Mouse (Mus musculus): ENCODE data around the gene Kcna2.
A peak's percentile ranks its signal among the peaks of the same experiment; 100 is the strongest.

The Kcna2 gene

DNA sequence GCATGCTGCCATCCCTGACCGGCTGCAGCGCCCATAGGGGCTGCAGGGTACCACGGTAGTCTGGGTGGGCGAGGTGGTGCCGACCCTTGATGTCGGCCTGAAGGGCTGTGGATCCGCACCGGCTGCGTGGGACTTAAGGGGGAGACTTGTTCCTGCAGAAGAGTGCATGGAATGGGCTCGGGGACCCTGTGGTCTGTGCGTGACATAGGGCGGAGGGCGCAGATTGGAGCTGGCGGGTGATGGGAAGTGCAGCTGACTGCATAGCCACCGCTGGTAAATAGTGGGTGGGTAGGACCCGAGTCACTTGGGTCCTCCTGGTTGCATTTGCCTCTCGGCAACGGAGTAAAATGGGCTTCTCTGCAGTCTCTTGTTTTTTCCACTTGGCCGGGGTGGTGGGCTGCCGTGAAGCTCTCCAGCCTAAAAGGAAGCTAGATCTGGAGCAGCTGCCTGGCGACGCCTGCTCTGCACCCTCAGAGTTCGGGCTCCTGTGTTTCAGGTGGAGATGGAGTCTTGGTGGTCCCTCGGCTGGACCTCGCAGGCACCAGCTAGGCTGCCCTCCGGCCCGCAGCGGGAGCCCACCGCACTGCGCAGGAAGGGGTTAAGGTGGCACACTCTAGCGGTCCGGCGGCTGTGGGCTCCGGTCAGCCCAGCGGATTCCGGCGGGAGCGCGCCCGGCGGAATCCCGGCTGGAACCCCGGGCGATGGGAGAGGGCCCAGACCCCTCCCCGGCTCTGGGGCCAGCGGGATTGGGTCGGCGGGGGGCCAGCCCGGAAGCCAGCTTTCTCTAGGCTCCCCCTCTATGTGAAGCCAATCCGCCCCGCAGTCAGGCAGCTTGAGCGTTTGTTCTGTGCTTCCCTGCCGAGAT lies 1.1 kb downstream of the Kcna2 start:
- DNase-seq (ENCODE audit: low spot score in 2 of 2), result no peak

DNA sequence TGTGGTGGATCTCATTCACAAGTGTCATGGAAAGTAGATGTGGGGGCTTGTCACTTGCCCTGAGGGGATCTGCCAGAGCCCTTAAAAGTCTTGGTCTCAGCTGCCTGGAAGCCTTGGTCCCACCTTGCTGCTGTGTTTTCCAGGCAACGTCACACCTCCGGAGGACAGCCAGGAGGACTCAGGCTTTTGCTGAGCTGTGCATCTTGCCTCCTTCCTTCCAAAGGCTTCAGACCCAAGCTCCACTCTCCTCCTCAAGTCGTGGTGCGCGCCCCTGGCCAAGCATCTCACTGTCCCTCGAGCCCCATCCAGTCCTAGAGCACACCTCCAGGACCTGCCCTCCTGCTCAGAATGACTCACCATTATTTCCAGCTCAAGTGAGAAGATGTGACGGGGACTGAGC lies 2.1 kb downstream of the Kcna2 start:
- no peak for DNase-seq (ENCODE audit: low spot score in 2 of 2)

DNA sequence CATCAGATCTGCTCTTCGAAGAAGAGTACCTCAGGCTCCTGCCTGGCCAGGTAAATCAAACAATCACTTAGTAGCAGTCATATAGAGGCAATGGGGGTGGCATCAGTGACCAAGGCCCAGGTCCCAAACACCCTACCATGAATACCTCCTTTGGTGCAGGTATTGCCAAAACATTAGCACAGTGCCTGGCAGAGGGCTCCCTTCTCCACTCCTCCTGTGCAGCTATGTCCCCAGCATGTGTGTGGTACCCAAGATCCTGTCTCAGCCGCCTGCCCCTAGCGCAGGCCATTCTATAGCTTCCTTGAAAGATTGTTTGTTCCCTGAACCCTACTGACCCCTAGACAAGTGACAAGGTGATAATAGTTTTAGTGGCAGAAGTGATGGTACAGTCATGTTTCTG lies 2.5 kb downstream of the Kcna2 start:
- DNase-seq (ENCODE audit: low spot score in 2 of 2), result no peak

DNA sequence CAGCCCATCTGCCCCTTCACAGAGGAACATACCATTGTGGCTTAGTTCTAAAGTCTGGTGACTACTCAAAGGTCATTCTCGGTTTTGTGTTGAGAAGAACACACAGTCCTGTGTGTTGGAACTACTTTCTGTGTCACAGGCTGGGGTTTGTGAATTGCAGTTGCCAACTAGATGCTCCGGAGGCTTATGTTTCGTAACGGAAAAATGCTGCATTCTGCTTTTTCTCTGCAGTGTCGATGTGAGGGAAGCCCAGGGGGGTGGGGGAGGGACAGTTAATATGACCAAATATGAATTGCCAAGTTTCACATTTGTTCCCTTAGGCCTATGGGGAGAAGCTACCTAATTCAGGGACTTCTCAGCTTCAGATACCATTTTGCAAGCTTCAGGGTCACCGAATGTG lies 5.0 kb downstream of the Kcna2 start:
- DNase-seq (ENCODE audit: low spot score in 2 of 2), result no peak

DNA sequence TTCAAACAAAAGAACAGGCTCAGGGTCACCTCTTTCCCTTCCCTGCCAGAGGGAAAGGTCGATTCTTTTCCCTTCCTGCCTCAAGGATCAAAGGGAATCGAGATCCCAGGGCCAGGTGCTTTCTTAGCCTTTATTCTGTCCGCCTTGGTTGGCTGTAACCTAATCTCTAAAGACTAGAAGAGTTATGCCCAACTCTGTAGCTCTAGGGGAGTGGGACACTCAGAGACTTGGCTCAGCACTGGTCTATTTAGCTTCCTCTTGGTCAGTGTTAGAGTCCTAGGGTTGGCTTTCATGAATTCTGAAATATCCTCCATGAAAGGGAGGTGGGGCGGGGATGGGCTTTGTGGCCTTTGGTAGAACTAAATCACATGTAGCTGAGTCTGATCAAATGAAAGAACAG lies 11.6 kb downstream of the Kcna2 start:
- DNase-seq (ENCODE audit: low spot score in 2 of 2), result no peak

DNA sequence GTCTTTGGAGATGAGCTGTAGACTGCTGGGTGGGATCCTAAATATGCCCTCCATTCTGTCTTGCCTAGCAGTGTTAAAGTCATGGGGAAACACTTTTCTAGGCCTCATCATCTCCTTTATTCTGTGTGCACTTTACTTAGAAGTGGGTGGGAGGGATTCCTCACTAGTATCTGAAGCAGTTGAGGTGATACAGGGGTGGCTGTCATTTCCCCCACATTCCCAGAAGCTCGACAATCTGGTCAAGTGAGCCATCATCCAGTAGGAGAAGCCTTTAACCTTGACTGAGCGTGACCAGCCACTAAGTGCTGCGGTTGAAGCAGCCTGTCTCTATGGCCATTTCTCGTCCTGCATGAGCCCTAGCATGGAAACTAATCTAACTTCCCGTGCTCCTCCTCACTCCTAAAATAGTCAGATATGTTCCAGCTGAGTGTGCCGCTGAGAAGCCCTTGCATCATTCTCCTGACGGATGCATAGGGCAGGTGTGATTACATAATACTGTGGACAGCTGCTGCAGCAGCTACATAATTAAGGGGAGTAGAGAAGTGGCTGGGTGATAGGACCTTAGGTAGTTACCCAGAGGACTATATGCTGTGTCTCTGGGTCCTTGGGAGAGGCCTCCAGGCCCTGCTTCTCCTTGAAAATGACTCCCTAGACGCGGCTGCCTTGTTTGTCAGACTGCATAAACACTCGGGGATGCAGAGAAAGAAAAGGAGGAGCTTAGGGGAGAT lies 12.2 kb downstream of the Kcna2 start:
- no peak for DNase-seq (ENCODE audit: low spot score in 2 of 2)

DNA sequence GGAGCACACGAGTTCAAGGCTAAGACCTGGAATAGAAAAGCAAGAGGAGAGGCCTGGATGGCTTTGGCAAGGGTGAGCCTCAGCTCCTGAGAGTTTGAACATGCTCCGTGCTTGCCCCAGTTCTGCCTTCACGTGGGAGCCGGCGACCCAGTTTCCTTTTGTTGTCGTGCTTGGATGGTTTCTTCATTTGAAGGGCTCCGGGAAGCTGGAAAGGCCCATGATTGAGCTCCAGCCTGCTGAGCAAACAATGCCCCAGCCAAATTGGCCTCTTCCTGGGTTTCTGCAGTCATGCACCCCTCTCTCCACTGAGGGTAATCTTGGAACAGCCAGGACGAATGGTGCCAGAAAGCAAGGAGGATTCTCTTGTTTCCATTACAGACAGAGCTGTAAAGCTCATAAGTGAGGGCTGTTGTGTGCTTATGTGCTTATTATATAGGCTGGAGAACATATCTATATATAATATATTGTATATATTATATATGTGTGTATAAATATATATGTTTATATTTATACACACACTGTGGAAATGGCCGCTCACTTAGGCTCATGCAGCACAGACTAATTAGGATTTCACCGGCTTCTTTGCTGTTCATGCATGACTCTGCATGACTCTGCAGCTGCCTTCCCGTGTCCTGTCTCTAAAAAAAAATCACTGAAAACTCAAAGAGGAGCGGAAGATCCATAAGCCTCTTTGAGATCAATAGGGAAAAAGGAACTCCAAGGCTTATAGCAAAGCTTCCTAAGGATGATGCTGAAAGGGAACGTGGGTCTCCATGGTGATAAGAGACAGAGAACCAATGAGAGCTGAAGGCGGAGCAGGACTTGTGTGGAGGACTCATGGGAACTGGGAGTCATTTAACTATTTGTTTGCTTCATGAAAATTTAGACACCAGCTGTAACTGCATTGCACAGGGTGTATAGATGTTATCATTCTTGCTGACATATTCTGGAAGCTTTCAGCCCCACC lies 13.1 kb downstream of the Kcna2 start:
- no peak for DNase-seq (ENCODE audit: low spot score in 2 of 2)

DNA sequence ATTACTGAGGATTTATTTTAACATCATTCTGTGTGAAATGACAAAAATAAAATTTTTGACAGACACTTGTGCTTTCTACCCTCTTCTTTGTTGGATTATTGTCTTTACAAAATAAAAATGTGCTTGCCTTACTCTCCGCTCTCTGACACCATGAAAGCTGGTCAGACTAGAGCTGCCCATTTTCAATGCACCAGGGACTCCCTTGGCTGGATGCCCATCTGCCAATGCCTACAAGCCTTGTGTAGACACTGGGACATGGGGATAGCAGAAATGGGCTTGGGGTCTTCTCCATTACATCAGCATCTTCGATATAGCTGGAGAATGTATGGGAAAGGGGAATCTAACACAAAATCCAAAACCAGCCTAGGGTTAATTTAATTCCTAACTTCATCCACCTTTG lies 14.0 kb downstream of the Kcna2 start:
- DNase-seq (ENCODE audit: low spot score in 2 of 2), result no peak

DNA sequence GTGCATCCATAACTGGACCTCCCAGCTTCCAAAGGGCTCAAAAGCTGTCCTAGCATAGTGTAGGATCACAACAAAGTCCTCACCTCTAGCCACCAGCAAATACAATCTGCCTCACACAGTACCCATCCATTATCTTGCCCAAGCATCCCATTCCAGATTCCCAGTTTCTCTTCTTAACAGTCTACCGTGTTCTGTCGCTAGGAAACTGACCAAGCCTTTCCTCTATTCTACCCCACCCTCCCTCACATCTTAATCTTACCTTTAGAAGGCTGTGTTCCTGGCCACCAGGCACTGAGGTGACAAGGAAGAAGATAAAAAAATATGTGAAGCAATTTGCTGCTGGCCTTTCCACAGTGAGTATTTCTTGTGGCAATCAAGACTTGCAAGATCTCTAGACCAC lies 14.8 kb downstream of the Kcna2 start:
- no peak for DNase-seq (ENCODE audit: low spot score in 2 of 2)

DNA sequence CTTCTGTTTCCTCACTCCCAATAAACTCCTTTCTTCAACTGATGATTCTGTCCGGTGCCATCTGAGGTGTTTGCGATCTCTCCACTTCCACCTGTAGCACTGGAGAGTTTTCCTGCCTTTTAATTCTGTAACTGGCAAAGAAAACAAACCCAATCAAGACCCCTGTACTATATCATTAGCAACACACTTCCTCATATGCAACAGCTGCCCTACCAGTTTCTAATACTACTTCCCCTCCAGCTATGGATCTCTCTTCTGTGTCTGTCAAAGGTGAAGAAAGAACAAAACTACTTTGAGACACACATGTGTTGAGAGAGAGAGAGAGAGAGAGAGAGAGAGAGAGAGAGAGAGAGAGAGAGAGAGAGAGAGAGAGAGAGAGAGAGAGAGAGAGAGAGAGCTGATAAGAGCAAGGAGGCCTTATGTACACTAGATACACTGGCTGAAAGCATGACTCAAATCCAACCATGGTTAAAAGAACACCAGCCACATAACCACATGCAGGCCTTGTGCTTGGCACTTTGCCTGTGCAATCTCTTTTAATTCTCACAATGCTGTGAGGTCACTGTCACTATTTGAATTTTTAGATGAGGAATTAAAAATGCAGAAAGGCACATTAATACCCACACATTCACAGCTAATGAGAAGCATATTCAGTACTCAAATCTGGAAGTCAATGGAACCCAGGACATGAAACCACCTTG lies 19.1 kb downstream of the Kcna2 start:
- no peak for DNase-seq (ENCODE audit: low spot score in 2 of 2)

DNA sequence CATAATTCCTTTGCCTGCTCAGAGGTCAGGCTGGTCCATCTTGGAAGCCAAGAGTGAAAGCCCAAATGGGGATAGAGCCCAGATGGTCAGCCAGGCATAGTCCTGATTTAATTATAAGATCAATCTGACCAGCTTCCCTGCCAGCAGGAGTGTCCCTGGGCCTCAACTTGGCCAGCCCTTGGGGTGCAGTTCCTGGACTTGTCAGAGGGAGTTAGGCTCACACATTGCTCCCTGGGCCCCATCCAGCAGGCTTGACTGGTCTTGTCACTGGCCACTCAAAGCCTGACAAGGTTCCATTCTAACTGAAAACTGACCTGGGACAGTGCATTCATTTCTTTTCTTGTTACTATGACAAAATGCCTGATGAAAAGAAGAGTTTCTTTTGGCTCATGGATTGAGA lies 21.4 kb downstream of the Kcna2 start:
- DNase-seq (ENCODE audit: low spot score in 2 of 2), result no peak

DNA sequence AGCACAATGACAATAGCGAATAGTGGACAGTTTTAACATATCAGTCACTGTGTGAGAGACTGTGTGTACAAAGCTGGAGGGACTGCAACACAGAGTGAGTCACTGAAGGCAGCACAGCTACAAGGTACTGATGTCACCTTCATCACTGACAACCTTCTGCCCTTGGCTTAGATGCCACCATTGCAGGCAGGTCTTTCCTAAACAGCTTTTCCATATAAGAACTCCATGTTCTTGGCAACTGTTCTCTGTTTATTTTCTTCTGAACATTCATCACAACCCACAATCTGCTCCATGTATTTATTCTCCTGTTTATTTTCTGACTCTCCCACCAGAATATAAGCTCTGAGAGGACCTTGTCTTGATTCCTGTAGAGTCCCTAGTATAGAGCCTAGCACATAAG lies 26.7 kb downstream of the Kcna2 start:
- DNase-seq (ENCODE audit: low spot score in 2 of 2), result no peak

DNA sequence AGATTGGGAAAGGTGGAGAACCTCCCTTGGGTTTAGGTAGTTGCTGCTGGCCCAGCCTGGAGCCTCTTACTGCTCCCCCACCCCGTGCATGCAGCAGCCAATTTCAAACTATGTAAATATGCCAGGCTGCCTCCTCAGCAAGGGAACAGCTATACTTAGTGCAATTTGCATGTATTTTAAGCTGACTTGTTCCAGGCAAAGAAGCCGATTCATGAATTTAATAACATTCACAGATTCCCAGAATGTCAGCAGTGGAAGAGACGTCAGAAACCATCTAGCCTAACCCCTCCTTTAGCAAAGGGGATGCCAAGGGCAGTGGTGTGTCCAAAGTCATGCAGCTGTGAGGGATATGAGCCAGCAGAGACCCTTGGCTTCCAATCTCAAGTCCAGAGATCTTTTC lies 27.5 kb downstream of the Kcna2 start:
- no peak for DNase-seq (ENCODE audit: low spot score in 2 of 2)

DNA sequence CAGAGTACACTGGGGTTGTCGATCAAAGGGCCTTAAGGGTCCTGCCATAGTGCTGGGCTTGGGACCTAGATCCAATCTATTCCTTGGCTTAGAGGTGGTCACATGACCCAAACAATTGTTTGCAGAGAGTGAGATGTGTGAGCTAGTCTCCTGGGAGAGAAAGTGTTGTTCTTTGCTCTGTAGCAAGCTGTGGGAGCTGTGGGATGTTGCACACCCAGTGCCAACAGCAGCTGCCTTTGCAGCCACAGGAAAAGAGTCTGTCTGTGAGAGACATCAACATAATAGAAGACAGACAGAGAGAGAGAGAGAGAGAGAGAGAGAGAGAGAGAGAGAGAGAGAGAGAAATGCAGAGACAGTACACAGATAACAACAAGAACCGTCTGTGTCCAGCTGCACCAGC lies 28.3 kb downstream of the Kcna2 start:
- DNase-seq (ENCODE audit: low spot score in 2 of 2), result no peak

DNA sequence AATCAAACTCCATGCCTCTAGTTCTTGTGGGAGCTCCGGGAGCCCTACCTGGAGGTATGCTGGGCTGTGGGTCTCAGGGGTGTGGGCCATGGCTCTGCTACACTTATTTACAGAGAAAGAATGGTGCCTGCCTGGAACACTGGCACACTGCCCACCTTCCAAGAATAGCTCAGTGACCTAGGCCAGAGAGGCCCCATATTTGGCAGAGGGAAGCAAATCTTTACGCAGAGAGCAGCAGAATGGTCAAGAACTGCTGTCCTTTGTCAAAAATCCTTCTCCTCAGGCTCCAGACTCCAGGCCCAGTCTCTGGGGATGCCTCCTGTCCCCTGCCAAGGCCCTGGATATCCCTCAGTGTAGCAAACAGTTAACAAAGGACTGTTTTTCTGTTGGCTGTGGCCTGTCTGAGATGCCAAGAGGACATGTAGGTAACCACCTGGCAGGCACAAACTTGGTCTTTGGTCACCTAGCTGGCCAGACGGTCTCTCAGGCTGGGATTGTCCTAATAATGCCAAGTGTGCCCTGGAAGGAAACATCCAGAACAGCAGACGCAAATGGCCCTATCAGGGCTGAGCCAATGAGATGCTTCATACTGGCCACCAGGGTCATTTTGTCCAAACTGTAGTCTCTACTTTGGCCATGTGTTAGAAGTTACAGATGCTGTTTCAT lies 29.8 kb downstream of the Kcna2 start:
- no peak for DNase-seq (ENCODE audit: low spot score in 2 of 2)

DNA sequence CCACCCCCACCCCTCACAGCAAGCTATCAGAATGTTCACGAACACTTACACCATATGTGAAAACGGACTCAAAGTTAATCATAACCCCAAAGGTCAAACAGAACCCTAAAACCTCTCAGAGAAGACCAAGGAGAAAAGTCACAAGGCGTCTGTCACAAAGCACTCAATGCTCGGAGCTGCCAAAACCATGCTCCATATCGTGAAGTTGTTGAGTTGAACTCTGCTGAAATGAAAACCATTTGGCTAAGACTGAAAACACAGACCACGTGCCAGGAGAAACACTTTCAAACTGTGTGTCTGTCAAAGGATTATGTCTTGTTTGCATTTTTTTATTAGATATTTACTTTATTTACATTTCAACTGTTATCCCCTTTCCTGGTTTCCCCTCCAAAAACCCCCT lies 30.9 kb downstream of the Kcna2 start:
- DNase-seq (ENCODE audit: low spot score in 2 of 2), result no peak

DNA sequence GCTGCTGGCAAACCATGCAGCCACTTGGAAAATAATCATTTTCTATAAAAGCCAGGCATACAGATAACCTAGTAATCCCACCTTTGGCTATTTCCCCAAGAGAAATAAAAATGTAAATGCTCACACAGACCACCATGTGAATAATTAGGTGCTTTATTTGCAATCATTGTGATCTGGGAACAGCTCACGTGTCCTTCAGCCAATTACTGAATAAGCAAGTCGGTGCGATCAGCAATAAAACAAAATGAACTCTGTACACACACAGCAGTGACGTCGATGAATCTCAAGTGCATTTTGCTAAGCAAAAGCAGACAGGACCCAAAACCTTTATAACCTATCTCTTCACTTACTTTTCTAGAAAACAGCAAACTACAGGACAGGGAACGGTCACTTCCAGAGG lies 31.7 kb downstream of the Kcna2 start:
- no peak for DNase-seq (ENCODE audit: low spot score in 2 of 2)

DNA sequence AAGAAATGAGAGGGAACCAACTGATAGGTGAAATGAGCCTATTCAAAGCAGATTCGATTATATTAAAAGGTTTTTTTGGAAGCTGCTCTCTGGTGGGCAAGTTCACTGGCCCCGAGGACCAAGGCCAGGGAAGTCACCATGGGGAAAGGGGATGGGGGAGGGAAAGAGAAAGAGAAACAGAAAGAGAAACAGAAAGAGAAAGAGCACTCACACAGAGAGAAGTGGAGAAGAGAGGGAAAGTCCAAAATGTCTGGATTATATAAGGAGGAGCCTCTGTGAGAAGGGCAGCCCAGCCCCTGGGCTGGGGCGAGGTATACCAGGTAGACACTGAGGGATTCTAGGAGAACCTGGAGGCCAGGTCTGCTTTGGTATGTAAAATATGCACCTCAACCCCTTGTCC lies 33.5 kb downstream of the Kcna2 start:
- DNase-seq (ENCODE audit: low spot score in 2 of 2), result no peak

DNA sequence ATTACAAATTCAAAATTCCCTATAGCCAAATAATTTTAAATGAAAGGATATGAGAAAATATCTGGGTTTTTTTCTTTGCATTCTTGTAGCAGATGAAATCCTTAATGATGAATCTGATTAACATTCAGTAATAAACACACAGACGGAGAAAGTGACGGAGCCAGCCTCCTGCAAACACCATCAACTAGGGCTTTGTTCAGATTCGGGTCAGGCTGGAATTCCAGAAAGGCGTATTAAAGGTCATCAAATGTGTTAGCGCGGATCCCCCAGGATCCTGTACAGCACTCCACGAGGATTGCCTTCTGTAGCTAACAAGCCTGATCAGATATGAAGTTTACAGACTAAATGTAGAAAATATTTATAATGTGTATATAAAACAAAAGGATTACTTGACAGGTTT lies 46.2 kb downstream of the Kcna2 start:
- no peak for DNase-seq (ENCODE audit: low spot score in 2 of 2)

DNA sequence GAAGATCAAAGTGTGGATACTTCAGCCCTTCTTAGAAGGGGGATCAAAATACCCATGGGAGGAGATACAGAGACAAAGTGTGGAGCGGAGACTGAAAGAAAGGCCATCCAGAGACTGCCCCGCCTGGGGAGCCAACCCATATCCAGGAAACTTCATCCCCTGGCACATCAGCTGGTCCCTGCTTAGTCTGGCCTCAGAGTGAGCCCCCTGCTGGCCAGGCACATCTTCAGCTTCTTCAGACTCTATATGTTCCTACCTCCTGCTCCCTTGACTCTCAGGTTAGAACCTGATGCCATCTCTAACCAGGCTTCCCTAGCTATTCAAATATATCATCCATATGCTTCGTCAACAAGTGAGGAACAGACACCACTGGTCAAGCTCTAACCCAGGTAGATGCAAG lies 48.1 kb downstream of the Kcna2 start:
- peak; percentile 42 to 72 for DNase-seq (ENCODE audit: low spot score in 2 of 2)

DNA sequence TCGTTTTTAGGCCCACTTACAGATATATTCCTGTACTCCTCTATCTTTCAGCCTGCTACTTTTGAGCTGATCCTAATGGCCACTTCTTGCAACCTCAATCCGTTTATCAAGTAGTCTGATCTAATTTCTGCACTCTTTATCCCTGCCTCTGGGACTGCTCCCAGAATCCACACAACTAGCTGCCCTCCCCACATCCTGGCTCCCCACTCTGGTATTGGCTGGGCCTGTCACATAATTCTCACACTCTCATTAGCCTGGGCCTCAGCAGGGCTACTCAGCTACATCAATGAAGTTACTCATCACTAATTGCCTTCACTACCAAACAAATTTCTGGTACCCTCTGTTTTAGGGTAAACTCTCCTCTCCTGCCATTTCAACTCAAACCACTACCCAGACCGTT lies 49.5 kb downstream of the Kcna2 start:
- no peak for DNase-seq (ENCODE audit: low spot score in 2 of 2)
